Mouse (Mus musculus) lung, embryonic 15.5 days (tissue): Measurements from ENCODE around the gene Rmi2. TPM values are rescaled to one million over a fixed set of nuclear protein-coding genes. Genes with fewer than 3 reads are reported as not detected.

Experiments used
- ATAC-seq: fragments of 200-750 bp; cut with Nextera tagmentation; 2 replicates; pipeline ENCODE4 v1.8.0; 2017; ENCODE audit warnings: moderate number of reproducible peaks, borderline replicate concordance; ENCODE audit not compliant: low FRiP score, low TSS enrichment; ENCODE audit errors: extremely low read depth
- H3K27ac ChIP-seq: fragments of 300-500 bp; sonication (generic); 2 replicates; pipeline ENCODE4 v1.5.1; 2015; ENCODE audit warnings: moderate library complexity, mild to moderate bottlenecking, inconsistent platforms
- H3K27me3 ChIP-seq: fragments of 300-500 bp; sonication (generic); 2 replicates; pipeline ENCODE4 v1.6.1; 2015; ENCODE audit warnings: inconsistent platforms
- H3K36me3 ChIP-seq: fragments of 300-500 bp; sonication (generic); 2 replicates; pipeline ENCODE4 v1.6.1; 2015; ENCODE audit warnings: inconsistent platforms
- H3K4me1 ChIP-seq: fragments of 300-500 bp; sonication (generic); 2 replicates; pipeline ENCODE4 v1.6.1; 2015; ENCODE audit warnings: inconsistent platforms
- H3K4me2 ChIP-seq: fragments of 300-500 bp; sonication (generic); 2 replicates; pipeline ENCODE4 v1.6.1; 2015; ENCODE audit warnings: inconsistent platforms, mild to moderate bottlenecking, moderate library complexity
- H3K4me3 ChIP-seq: fragments of 300-500 bp; sonication (generic); 2 replicates; pipeline ENCODE4 v1.5.1; 2015; ENCODE audit warnings: mild to moderate bottlenecking, inconsistent platforms
- H3K9ac ChIP-seq: fragments of 300-500 bp; sonication (generic); 2 replicates; pipeline ENCODE4 v1.6.1; 2015; ENCODE audit warnings: inconsistent platforms
- H3K9me3 ChIP-seq: fragments of 300-500 bp; sonication (generic); 2 replicates; pipeline ENCODE4 v1.6.1; 2016; ENCODE audit warnings: inconsistent platforms
- WGBS: fragments of 180-500 bp; shearing (Covaris S2); methylation state at CpG from one replicate; pipeline ENCODE4 v1.1.7; 2015; 5-methylcytosine and 5-hydroxymethylcytosine counted together
- polyA plus RNA-seq: library from polyadenylated mRNA; unstranded; fragments of >200 nt; fragmentation: Nextera tagmentation; extraction: Ambion mirVana; gene quantifications from 2 replicates; pipeline ENCODE4 v1.2.1, GENCODE M21; 2015

Rmi2 gene
- polyA plus RNA-seq, 1 experiment from 2014 or later = 4.7 TPM

- Histone ChIP-seq H3K4me2 (no peak overlapping the region), H3K36me3 (no peaks in the 10 kb centered on the region), H3K27ac (no peak overlapping the region), H3K4me1 (no peaks in the 10 kb centered on the region), H3K9me3 (no peaks in the 10 kb centered on the region), H3K27me3 (no peaks in the 10 kb centered on the region), H3K4me3 (no peak overlapping the region), H3K9ac (no peak overlapping the region)
- ATAC-seq = no peak
- WGBS = 68% methylated on average over 7 of the region's 7 CpGs
Measured at GRCm38 (mm10) chr16:10827766-10828460, 6.9 kb upstream of the Rmi2 start.

GRCm38 (mm10) chr16:10828461-10828805, 6.4 kb upstream of the Rmi2 start:
- Histone ChIP-seq H3K36me3 (no peaks in the 10 kb centered on the region), H3K4me2 (no peak overlapping the region), H3K27ac (no peak overlapping the region), H3K9ac (no peak overlapping the region), H3K9me3 (no peaks in the 10 kb centered on the region), H3K27me3 (no peaks in the 10 kb centered on the region), H3K4me3 (no peak overlapping the region), H3K4me1 (no peaks in the 10 kb centered on the region)
- WGBS = 66% methylated on average over 4 of the region's 4 CpGs
- ATAC-seq = no peak

- Histone ChIP-seq H3K9me3 (no peaks in the 10 kb centered on the region), H3K4me1 (peaks cover 38% of the 10 kb centered on the region), H3K36me3 (no peaks in the 10 kb centered on the region), H3K9ac (peak overlapping the region; percentile 24; the same call in 1 of the 2 replicates), H3K4me3 (peak overlapping the region; percentile 76), H3K4me2 (peak overlapping the region; percentile 88), H3K27ac (peak overlapping the region; percentile 91; the same call in 1 of the 2 replicates), H3K27me3 (no peaks in the 10 kb centered on the region)
- no peak for ATAC-seq
- WGBS = 4% methylated on average over 12 of the region's 12 CpGs
Measured at GRCm38 (mm10) chr16:10834542-10834910, 333 bp upstream of the Rmi2 start.

GRCm38 (mm10) chr16:10836388-10836787, 1.5 kb downstream of the Rmi2 start:
- no peak overlapping the region for H3K4me3 ChIP-seq
- H3K9me3 ChIP-seq = no peaks in the 10 kb centered on the region
- no peak overlapping the region for H3K27ac ChIP-seq
- H3K4me1 ChIP-seq = peaks cover 41% of the 10 kb centered on the region
- no peak overlapping the region for H3K9ac ChIP-seq
- H3K27me3 ChIP-seq = no peaks in the 10 kb centered on the region
- WGBS = 93% methylated on average over 3 of the region's 3 CpGs
- ATAC-seq = no peak
- H3K4me2 ChIP-seq = no peak overlapping the region
- H3K36me3 ChIP-seq = no peaks in the 10 kb centered on the region

- no peaks in the 10 kb centered on the region for H3K36me3 ChIP-seq
- WGBS = 77% methylated on average over 3 of the region's 3 CpGs
- no peak overlapping the region for H3K4me3 ChIP-seq
- ATAC-seq = no peak
- H3K27ac ChIP-seq = no peak overlapping the region
- no peak overlapping the region for H3K4me2 ChIP-seq
- H3K9ac ChIP-seq = no peak overlapping the region
- H3K27me3 ChIP-seq = no peaks in the 10 kb centered on the region
- no peaks in the 10 kb centered on the region for H3K9me3 ChIP-seq
- H3K4me1 ChIP-seq = peaks cover 41% of the 10 kb centered on the region
Measured at GRCm38 (mm10) chr16:10837250-10837649, 2.4 kb downstream of the Rmi2 start.

GRCm38 (mm10) chr16:10837903-10838302, 3.0 kb downstream of the Rmi2 start:
- no peaks in the 10 kb centered on the region for H3K36me3 ChIP-seq
- peaks cover 41% of the 10 kb centered on the region for H3K4me1 ChIP-seq
- H3K9ac ChIP-seq = no peak overlapping the region
- H3K9me3 ChIP-seq = no peaks in the 10 kb centered on the region
- H3K4me2 ChIP-seq = no peak overlapping the region
- no peaks in the 10 kb centered on the region for H3K27me3 ChIP-seq
- no peak for ATAC-seq
- 64% methylated on average over 1 of the region's 1 CpGs for WGBS
- peak overlapping the region; percentile 61 for H3K27ac ChIP-seq
- no peak overlapping the region for H3K4me3 ChIP-seq

- Histone ChIP-seq H3K4me3 (no peak overlapping the region), H3K9me3 (no peaks in the 10 kb centered on the region), H3K36me3 (no peaks in the 10 kb centered on the region), H3K27me3 (no peaks in the 10 kb centered on the region), H3K27ac (peak overlapping the region; percentile 61), H3K9ac (no peak overlapping the region), H3K4me1 (peaks cover 47% of the 10 kb centered on the region), H3K4me2 (peak overlapping the region; percentile 9; the same call in 1 of the 2 replicates)
- 40% methylated on average over 10 of the region's 10 CpGs for WGBS
- ATAC-seq = no peak; the same call in 1 of the 2 replicates
Measured at GRCm38 (mm10) chr16:10838487-10839245, 3.8 kb downstream of the Rmi2 start.

- no peak overlapping the region for H3K9ac ChIP-seq
- H3K4me3 ChIP-seq = no peak overlapping the region
- WGBS = 85% methylated on average over 12 of the region's 14 CpGs
- no peaks in the 10 kb centered on the region for H3K36me3 ChIP-seq
- peaks cover 50% of the 10 kb centered on the region for H3K4me1 ChIP-seq
- no peak overlapping the region for H3K4me2 ChIP-seq
- no peaks in the 10 kb centered on the region for H3K27me3 ChIP-seq
- no peak for ATAC-seq
- no peak overlapping the region for H3K27ac ChIP-seq
- no peaks in the 10 kb centered on the region for H3K9me3 ChIP-seq
Measured at GRCm38 (mm10) chr16:10840018-10840417, 5.2 kb downstream of the Rmi2 start.

- no peaks in the 10 kb centered on the region for H3K9me3 ChIP-seq
- H3K27ac ChIP-seq = no peak overlapping the region
- no peak overlapping the region for H3K4me2 ChIP-seq
- H3K27me3 ChIP-seq = no peaks in the 10 kb centered on the region
- ATAC-seq = no peak
- 78% methylated on average over 4 of the region's 4 CpGs for WGBS
- no peaks in the 10 kb centered on the region for H3K36me3 ChIP-seq
- no peak overlapping the region for H3K9ac ChIP-seq
- peaks cover 40% of the 10 kb centered on the region for H3K4me1 ChIP-seq
- H3K4me3 ChIP-seq = no peak overlapping the region
Measured at GRCm38 (mm10) chr16:10842282-10842855, 7.5 kb downstream of the Rmi2 start.

GRCm38 (mm10) chr16:10843486-10844318, 8.8 kb downstream of the Rmi2 start:
- no peaks in the 10 kb centered on the region for H3K27me3 ChIP-seq
- no peaks in the 10 kb centered on the region for H3K9me3 ChIP-seq
- H3K27ac ChIP-seq = peak overlapping the region; percentile 66
- H3K4me3 ChIP-seq = peak overlapping the region; percentile 21
- no peaks in the 10 kb centered on the region for H3K36me3 ChIP-seq
- peaks cover 35% of the 10 kb centered on the region for H3K4me1 ChIP-seq
- H3K9ac ChIP-seq = peak overlapping the region; percentile 17
- 6% methylated on average over 18 of the region's 18 CpGs for WGBS
- peak overlapping the region; percentile 53 for H3K4me2 ChIP-seq
- peak; percentile 62; the same call in 1 of the 2 replicates for ATAC-seq

GRCm38 (mm10) chr16:10844319-10844670, 9.4 kb downstream of the Rmi2 start:
- Histone ChIP-seq H3K36me3 (no peaks in the 10 kb centered on the region), H3K27me3 (no peaks in the 10 kb centered on the region), H3K4me3 (peak overlapping the region; percentile 21), H3K4me2 (peak overlapping the region; percentile 53), H3K9ac (no peak overlapping the region), H3K4me1 (peaks cover 36% of the 10 kb centered on the region), H3K9me3 (no peaks in the 10 kb centered on the region), H3K27ac (peak overlapping the region; percentile 66; the same call in 1 of the 2 replicates)
- WGBS = 37% methylated on average over 6 of the region's 6 CpGs
- no peak for ATAC-seq
